Mouse (Mus musculus) forebrain, postnatal 0 days (tissue): ENCODE results near the gene Srcin1. TPM values are rescaled to one million over a fixed set of nuclear protein-coding genes. Genes with fewer than 3 reads are reported as not detected.

Experiments
- ATAC-seq: fragments of 200-750 bp; cut with Nextera tagmentation; 2 replicates; pipeline ENCODE4 v1.8.0; 2017; ENCODE audit warnings: mild to moderate bottlenecking, moderate library complexity
- DNase-seq: peaks from one replicate; pipeline ENCODE4 v3.0.0-alpha.2; 2015
- H3K27ac ChIP-seq: fragments of 300-500 bp; sonication (generic); 2 replicates; pipeline ENCODE4 v1.5.1; 2014; ENCODE audit warnings: low read depth, mild to moderate bottlenecking, antibody characterized with exemption, low read length, moderate library complexity, mixed read lengths
- H3K27me3 ChIP-seq: fragments of 300-500 bp; sonication (generic); 2 replicates; pipeline ENCODE4 v1.6.1; 2014; ENCODE audit warnings: mild to moderate bottlenecking, low read length, mixed read lengths; ENCODE audit not compliant: insufficient read depth
- H3K36me3 ChIP-seq: fragments of 300-500 bp; sonication (generic); 2 replicates; pipeline ENCODE4 v1.6.1; 2014; ENCODE audit warnings: mild to moderate bottlenecking, moderate library complexity; ENCODE audit not compliant: insufficient read depth
- H3K4me1 ChIP-seq: fragments of 300-500 bp; sonication (generic); 2 replicates; pipeline ENCODE4 v1.6.1; 2014; ENCODE audit warnings: antibody characterized with exemption; ENCODE audit not compliant: insufficient read depth
- H3K4me2 ChIP-seq: fragments of 300-500 bp; sonication (generic); 2 replicates; pipeline ENCODE4 v1.6.1; 2014; ENCODE audit warnings: low read depth, mild to moderate bottlenecking, moderate library complexity
- H3K4me3 ChIP-seq: fragments of 300-500 bp; sonication (generic); 2 replicates; pipeline ENCODE4 v1.5.1; 2014; ENCODE audit warnings: low read depth, low read length, mixed read lengths
- H3K9ac ChIP-seq: fragments of 300-500 bp; sonication (generic); 2 replicates; pipeline ENCODE4 v1.6.1; 2014; ENCODE audit warnings: mild to moderate bottlenecking
- H3K9me3 ChIP-seq: fragments of 300-500 bp; sonication (generic); 2 replicates; pipeline ENCODE4 v1.6.1; 2016; ENCODE audit warnings: low read length
- CTCF ChIP-seq: sonication (generic); IDR thresholded peaks from 2 replicates; pipeline ENCODE4 v1.5.1; 2016; ENCODE audit warnings: antibody characterized with exemption, control low read depth, low read depth
- WGBS: fragments of 180-500 bp; shearing (Covaris S2); extraction: QIAGEN DNeasy Blood & Tissue Kit; methylation state at CpG from one replicate; pipeline ENCODE4 v1.1.7; 2014; 5-methylcytosine and 5-hydroxymethylcytosine counted together
- polyA plus RNA-seq: library from polyadenylated mRNA; unstranded; fragments of >200 nt; fragmentation: Nextera tagmentation; extraction: Ambion mirVana; gene quantifications from 2 replicates; pipeline ENCODE4 v1.2.1, GENCODE M21; 2015
- total RNA-seq: library from RNA; depleted of rRNA; stranded (reverse); fragments of >200 nt; gene quantifications from 2 replicates; pipeline ENCODE4 v1.2.3, GENCODE M21; 2014

Gene Srcin1
- total and polyA plus RNA-seq, 2 experiments from 2014 or later: 12.0 to 70.7 TPM

GRCm38 (mm10) chr11:97499865-97500719, 75.9 kb downstream of the Srcin1 start, which contains the start of gene 4933428G20Rik:
TSS of gene 4933428G20Rik (minus strand) at chr11:97500340.
- peak within 1 kb of the TSS; percentile 47 for H3K4me2 ChIP-seq
- peak; percentile 52 for ATAC-seq
- H3K4me3 ChIP-seq: peak within 1 kb of the TSS; percentile 27
- TF ChIP-seq CTCF: no peak
- peaks cover 26% of the 10 kb centered on the region; the same call in 1 of the 2 replicates for H3K36me3 ChIP-seq
- H3K27ac ChIP-seq: no peak within 1 kb of the TSS
- H3K9me3 ChIP-seq: no peaks in the 10 kb centered on the region
- no peaks in the 10 kb centered on the region for H3K4me1 ChIP-seq
- no peak for DNase-seq
- peak within 1 kb of the TSS; percentile 43 for H3K9ac ChIP-seq
- 11% methylated on average over 81 of the region's 88 CpGs for WGBS
- peaks cover 19% of the 10 kb centered on the region for H3K27me3 ChIP-seq

- ATAC-seq (no peak), DNase-seq (no peak)
- H3K4me1 ChIP-seq: no peaks in the 10 kb centered on the region
Measured at GRCm38 (mm10) chr11:97497543-97497942, 78.4 kb downstream of the Srcin1 start.

GRCm38 (mm10) chr11:97492836-97493235, 83.2 kb downstream of the Srcin1 start:
- no peak overlapping the region for H3K9ac ChIP-seq
- no peaks in the 10 kb centered on the region for H3K4me1 ChIP-seq
- H3K36me3 ChIP-seq: peaks cover 42% of the 10 kb centered on the region
- no peak for DNase-seq
- H3K4me3 ChIP-seq: no peak overlapping the region
- TF ChIP-seq CTCF: no peak
- no peaks in the 10 kb centered on the region for H3K9me3 ChIP-seq
- H3K27ac ChIP-seq: no peak overlapping the region
- no peaks in the 10 kb centered on the region; the same call in 1 of the 2 replicates for H3K27me3 ChIP-seq
- 92% methylated on average over 3 of the region's 3 CpGs for WGBS
- no peak overlapping the region for H3K4me2 ChIP-seq
- no peak for ATAC-seq

More at GRCm38 (mm10) chr11:97497543-97497942, 78.4 kb downstream of the Srcin1 start:
- Histone ChIP-seq H3K27me3 (peaks cover 19% of the 10 kb centered on the region), H3K4me2 (no peak overlapping the region), H3K9me3 (no peaks in the 10 kb centered on the region), H3K9ac (no peak overlapping the region), H3K4me3 (no peak overlapping the region), H3K36me3 (peaks cover 34% of the 10 kb centered on the region; the same call in 1 of the 2 replicates), H3K27ac (no peak overlapping the region)
- WGBS: 90% methylated on average over 4 of the region's 4 CpGs
- no peak for TF ChIP-seq CTCF

- H3K4me3 ChIP-seq: no peak overlapping the region
- H3K36me3 ChIP-seq: peaks cover 47% of the 10 kb centered on the region
- DNase-seq: no peak
- ATAC-seq: no peak
- H3K4me1 ChIP-seq: no peaks in the 10 kb centered on the region
- 70% methylated on average over 10 of the region's 10 CpGs for WGBS
- no peaks in the 10 kb centered on the region; the same call in 1 of the 2 replicates for H3K27me3 ChIP-seq
- H3K9ac ChIP-seq: no peak overlapping the region
- H3K9me3 ChIP-seq: no peaks in the 10 kb centered on the region
- H3K4me2 ChIP-seq: no peak overlapping the region
- no peak overlapping the region for H3K27ac ChIP-seq
- TF ChIP-seq CTCF: no peak
Measured at GRCm38 (mm10) chr11:97491640-97492039, 84.3 kb downstream of the Srcin1 start.

- 19% methylated on average over 16 of the region's 16 CpGs for WGBS
- H3K4me2 ChIP-seq: no peak overlapping the region
- no peaks in the 10 kb centered on the region for H3K4me1 ChIP-seq
- H3K9ac ChIP-seq: no peak overlapping the region
- H3K9me3 ChIP-seq: no peaks in the 10 kb centered on the region
- peak; percentile 94 for TF ChIP-seq CTCF
- ATAC-seq (peak; percentile 81), DNase-seq (peak; percentile 87)
- no peak overlapping the region for H3K27ac ChIP-seq
- H3K36me3 ChIP-seq: peaks cover 63% of the 10 kb centered on the region
- H3K4me3 ChIP-seq: no peak overlapping the region
- no peaks in the 10 kb centered on the region for H3K27me3 ChIP-seq
Measured at GRCm38 (mm10) chr11:97489589-97490324, 86.2 kb downstream of the Srcin1 start.

- H3K27ac ChIP-seq: no peak overlapping the region
- no peaks in the 10 kb centered on the region for H3K9me3 ChIP-seq
- H3K4me2 ChIP-seq: no peak overlapping the region
- no peaks in the 10 kb centered on the region for H3K27me3 ChIP-seq
- peaks cover 62% of the 10 kb centered on the region for H3K36me3 ChIP-seq
- H3K9ac ChIP-seq: no peak overlapping the region
- WGBS: 83% methylated on average over 3 of the region's 3 CpGs
- H3K4me1 ChIP-seq: no peaks in the 10 kb centered on the region
- no peak for TF ChIP-seq CTCF
- no peak for ATAC-seq
- no peak overlapping the region for H3K4me3 ChIP-seq
- DNase-seq: no peak
Measured at GRCm38 (mm10) chr11:97487656-97488055, 88.3 kb downstream of the Srcin1 start.
